Mouse (Mus musculus) right cerebral cortex, postnatal 14 days (tissue): Measurements from ENCODE around the gene Telo2.

Experiments used
- DNase-seq: peaks from one replicate; pipeline ENCODE4 v3.0.0; 2022

The Telo2 gene

GRCm38 (mm10) chr17:25100052-25100451, 15.7 kb downstream of the Telo2 start:
- no peak for DNase-seq

DNA sequence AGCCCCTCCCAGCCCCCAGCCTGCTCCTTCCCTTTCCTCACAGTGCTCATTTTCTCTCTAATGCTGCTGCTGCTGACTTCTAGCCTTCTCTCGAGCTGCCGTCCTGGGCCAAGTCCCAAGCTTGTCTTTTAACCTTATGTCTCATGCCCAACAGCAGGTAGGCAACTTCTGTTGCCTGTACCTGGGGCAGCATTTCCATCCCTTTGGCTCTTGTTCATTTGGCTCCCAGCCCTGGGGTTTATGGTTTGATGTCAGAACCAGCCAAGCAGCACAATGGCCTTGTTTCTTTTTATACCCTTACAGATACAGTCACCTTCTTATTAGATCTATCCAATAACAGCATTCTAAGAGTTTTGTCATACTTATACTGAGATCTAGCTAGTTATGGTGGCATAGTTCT, 19.5 kb downstream of the Telo2 start:
- DNase-seq, result no peak

DNA sequence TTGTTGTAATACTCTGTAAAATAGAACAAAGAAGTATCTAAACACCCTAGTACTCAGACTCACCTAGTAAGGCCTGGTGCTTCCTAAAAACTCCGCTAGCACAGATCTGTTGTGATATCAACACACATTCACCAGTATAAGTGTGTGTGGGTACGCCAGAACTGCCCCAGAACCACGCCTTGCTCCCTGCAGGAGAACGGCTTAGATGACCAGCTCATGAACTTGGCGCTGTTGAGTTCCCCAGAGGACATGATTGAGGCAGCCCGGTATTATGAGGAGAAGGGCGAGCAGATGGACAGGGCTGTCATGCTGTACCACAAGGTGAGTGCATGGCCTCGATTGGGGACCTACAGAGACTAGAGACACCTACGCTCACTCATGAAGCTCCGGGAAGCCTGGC, 25.3 kb downstream of the Telo2 start:
- DNase-seq, result no peak

GRCm38 (mm10) chr17:25089158-25089557, 26.6 kb downstream of the Telo2 start:
- no peak for DNase-seq

- DNase-seq, result no peak
Observed at GRCm38 (mm10) chr17:25086724-25087123, 29.0 kb downstream of the Telo2 start.

DNA sequence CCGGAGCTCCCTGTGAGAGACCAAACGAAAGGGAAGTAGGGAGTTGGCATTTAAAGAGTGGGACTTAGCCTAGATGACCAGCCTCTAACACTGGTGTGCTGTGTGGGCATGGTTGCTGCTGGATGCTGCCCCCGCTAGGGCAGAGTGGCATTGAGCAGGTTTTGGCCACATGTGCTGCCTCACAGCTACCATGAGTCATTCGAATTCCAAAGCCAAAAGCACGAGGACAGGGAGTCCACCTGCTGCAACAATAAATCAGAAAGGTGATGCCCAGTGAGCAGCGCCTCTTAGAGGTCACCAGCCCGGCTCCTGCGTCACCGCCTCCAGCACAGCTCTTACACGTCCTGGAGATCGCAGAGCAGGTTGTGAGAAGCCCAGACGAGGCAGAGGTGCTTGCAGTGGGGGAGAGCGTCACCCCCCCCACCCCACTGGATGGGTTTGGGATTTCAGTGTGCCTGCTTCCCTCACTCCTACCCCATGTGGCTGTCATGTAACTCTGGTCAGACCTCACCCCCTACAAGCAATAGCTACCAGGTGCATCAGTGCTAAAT, 30.9 kb downstream of the Telo2 start:
- no peak for DNase-seq

DNA sequence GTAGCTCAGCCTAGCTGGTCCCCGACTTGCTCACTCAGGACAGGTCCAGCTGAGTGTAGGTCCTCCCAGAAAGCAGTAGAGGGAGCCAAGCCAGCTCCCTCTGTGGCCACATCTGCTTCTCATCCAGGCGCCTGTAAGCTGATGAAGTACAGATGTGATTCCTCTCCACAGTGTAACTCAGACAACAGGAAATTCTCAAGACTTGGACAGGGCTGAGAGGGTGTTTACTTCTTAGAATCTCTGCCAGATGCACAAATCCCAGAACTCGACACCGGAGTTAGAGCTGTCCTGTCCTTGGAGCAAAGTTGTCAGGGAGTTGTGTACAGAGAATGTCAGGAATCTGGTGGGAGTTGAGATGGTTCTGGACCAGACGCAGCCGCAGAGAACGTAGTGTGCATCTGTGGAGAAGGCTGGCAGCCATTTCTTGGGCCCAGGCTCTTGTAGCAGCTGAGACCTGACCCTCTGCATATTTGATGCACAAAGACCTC, 32.3 kb downstream of the Telo2 start, which contains the start of gene Tmem204:
Tmem204 (minus strand) TSS at position 148 of the 488 bp plus-strand sequence.
- no peak for DNase-seq

GRCm38 (mm10) chr17:25082887-25083286, 32.9 kb downstream of the Telo2 start:
- no peak for DNase-seq

DNA sequence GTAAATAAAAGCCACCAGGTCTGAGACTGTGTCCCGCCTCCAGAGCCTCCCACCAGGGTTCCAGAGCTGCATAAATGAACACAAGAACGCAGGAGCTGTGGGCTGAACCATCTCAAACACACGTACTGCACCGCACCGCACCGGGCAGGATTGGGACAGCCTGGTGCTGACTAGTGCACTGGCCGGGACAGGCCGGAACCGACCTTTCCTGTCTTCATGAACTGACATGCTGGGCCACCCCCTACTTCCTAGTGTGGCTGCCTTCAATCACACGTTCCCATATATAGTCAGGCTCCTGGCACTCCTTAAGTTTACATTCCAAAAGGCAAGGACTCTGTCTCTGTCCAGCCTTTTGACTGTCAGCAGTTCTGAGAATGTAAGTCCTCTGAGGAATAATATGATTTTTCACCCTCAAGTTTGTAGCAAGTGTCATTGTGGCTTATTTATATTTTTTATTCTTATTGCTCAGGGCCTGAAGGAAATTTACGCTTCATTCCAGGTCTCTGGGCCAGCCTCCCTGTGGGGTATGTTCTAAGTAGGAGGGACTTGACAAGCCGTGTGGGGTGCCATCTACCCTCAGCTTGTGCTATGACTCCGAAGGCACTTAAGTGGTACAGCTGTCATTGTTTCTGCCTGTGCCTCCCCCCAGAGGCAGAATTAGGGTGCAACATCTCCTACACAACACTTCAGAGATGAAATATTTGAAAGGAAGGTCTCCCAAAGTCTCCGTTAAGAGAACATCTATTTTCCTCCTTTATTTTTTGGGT, 33.5 kb downstream of the Telo2 start:
- no peak for DNase-seq

DNA sequence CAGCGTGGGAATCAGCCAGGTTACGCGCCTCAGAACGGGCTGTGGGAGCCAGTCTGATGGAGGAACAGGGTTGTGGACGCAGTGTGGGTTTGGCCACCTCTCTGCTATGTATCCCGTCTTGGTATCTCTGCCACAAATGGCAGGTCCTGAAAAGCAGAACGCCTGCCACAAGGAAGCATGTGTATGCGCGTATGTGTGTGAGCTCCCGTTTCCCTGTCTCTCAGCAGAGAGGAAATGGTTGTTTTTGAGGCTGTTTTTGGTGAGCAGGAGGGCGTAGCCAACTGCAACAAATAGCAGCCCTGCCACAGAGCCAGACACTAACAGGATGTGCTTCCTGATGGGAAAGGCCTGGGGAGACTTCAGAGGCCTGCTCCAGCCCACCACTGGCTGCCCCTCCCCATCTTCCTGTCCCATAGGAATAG, 34.8 kb downstream of the Telo2 start:
- no peak for DNase-seq

DNA sequence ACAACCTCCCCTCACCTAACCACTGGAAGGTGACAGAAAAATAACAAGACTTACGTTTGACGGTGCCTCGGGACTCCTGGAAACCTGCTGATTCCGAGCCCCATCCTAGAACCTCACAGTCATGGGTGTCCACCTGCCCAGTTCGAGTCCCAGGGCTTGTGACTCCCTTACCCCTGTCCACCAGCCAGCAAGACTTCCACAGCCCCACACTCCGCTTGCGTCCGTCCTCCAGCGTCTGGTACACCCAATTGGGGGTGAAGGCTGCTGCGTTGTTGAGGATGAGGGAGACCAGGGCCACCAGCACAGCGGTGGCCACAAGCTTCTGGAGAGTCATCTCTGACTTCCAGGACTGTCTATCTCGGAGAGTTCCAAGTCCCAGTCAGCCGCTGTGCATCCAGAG, 35.6 kb downstream of the Telo2 start:
- DNase-seq, result no peak

GRCm38 (mm10) chr17:25077771-25078372, 37.9 kb downstream of the Telo2 start:
- peak; percentile 67 for DNase-seq

DNA sequence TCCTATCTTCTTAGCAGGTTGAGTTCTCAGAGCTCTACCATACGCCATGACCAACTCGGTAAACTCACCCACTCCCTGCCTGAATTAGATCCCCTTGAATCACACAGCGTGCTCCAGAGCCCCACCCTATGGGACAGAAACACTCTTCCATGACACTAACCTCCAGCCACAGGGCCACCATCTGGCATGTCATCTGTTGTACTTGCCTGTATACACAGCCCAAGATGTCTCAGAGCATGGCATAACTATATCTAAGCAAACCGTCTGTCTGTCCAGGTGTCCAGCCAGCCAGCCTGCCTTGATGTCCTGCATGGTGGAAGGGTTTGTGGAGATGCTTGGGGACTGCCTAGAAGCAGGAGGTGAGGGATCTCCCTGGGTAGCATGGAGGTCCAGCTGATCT, 38.9 kb downstream of the Telo2 start:
- DNase-seq, result no peak

DNA sequence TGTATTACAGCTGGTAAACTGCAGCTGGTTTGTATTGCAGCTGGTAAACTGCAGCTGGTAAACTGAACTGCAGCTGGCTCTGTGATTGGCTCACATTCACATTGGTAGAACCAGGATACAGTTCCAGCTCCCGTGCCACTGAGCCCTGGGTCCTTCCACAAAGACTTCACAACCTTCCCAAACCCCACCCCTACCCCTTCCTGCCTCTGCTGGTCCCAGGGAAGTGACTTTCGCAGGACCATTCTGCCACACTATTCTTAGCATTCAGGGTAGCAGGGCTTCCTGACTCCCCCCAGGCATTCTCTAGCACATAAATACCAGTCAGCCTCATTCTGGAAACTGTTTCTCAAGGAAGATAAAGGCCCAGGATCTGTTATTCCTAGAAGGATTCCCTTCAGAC, 47.1 kb downstream of the Telo2 start:
- no peak for DNase-seq

GRCm38 (mm10) chr17:25067442-25067851, 48.3 kb downstream of the Telo2 start:
- DNase-seq, result no peak

DNA sequence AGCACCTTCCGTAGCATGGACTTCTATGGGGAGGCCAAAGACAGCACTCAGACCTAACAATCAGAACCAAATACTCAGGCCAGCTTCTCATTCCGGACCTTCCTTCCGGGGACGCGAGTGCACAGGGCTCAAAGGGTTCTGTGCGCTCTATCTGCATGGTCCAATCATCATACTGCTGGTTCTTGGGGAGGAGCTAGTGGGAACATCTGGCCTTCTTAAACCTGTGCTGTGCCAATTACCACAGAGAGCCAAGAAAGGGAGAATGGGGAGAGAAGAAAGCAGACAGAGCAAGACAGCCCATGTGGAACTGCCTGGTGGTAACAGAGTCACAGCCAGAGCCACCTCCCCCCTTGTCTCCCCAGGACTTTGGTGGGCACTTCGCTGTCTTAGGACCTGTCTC, 49.2 kb downstream of the Telo2 start:
- DNase-seq, result no peak

DNA sequence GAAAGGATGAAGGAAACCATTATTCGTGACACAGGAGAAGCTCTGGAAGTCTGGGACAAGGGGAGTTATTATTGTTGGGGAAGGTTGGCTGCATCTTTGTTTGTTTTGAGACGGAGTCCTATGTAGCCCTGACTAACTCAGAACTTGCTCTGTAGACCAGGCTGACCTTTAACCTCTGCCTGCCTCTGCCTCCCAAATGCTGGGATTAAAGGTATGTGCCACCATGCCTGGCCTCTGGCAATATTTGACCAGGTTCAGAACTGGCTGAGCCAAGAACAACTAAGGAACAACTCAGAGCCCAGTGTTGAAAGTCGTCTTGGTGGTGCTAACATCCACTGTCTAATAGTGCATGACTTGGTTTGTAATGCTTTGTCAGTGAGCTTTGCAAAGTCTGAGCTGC, 50.6 kb downstream of the Telo2 start:
- DNase-seq, result no peak

DNA sequence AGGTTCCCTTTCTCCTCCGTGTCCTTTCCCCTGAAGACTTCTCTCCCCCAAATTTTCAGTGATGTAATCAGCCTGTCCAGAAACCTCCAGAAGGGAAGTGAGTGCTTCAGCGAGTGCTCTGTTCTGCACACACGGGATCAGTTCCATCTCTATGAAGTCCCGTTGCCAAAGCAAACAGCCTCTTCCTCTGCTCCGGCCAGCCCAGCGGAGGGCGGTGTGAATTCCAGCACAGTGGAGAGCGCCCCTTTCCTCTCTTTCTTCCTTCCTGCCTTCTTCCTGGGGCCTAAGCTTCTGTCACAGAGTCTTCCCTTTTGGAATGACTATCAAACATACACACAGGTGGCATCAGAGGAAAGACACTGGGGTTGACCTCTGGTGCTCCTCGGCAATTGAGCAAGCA, 51.4 kb downstream of the Telo2 start:
- no peak for DNase-seq

- no peak for DNase-seq
Observed at GRCm38 (mm10) chr17:25063872-25064271, 51.9 kb downstream of the Telo2 start.

DNA sequence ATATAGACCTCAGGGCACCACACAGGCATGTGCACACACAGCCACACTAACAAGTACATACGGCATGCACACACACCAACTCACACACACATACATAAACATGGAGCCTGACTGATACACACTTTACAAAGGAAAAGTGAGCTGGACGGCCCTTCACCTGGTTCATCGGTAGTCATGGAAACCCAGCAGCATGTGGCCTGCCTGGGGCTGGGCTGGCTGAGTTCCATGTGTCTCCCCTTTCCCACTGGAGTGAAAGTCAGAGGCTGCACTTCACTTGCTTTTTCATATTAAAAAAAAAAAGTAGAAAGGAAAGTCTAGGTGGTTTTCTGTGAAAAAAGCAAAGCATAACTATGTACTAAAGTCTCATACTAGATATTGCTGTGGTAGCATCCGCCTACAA, 52.5 kb downstream of the Telo2 start:
- DNase-seq, result no peak

- no peak for DNase-seq
Observed at GRCm38 (mm10) chr17:25057041-25057440, 58.7 kb downstream of the Telo2 start.

- no peak for DNase-seq
Observed at GRCm38 (mm10) chr17:25053274-25053673, 62.5 kb downstream of the Telo2 start.
